Mouse (Mus musculus) CH12.LX (cell line): Measurements from ENCODE around the gene Mapk13. TPM values are rescaled to one million over a fixed set of nuclear protein-coding genes. Genes with fewer than 3 reads are reported as not detected.

Experiments used
- DNase-seq: peaks from one replicate; pipeline ENCODE4 v3.0.0-alpha.2; 2013; ENCODE audit errors: extremely low read depth
- H3K27ac ChIP-seq: 2 replicates; pipeline ENCODE4 v1.5.1; 2012; ENCODE audit warnings: low read depth, mild to moderate bottlenecking, control low read depth, moderate library complexity; ENCODE audit not compliant: insufficient read depth
- H3K27me3 ChIP-seq: replicated peaks from 2 replicates; pipeline ENCODE3; 2012; ENCODE audit warnings: inconsistent platforms
- H3K36me3 ChIP-seq, 2 experiments: replicated peaks in 1 of 2; 2 replicates each; pipeline versions ENCODE3 to v1.6.1; 2012; ENCODE audit warnings: inconsistent platforms in 1 of 2, low read length in 1 of 2, mild to moderate bottlenecking in 1 of 2, mixed read lengths in 1 of 2, moderate library complexity in 1 of 2; ENCODE audit not compliant: control insufficient read depth in 1 of 2, insufficient read depth in 1 of 2
- H3K4me1 ChIP-seq, 2 experiments: 2 replicates each; pipeline ENCODE4 v1.6.1; 2012; ENCODE audit warnings: inconsistent platforms in 1 of 2, moderate library complexity in 1 of 2; ENCODE audit not compliant: insufficient read depth in 2 of 2, control insufficient read depth in 1 of 2
- H3K4me2 ChIP-seq: 2 replicates; pipeline ENCODE4 v1.6.1; 2012; ENCODE audit warnings: low read depth, mild to moderate bottlenecking, control low read depth; ENCODE audit not compliant: poor library complexity, insufficient read depth, severe bottlenecking
- H3K4me3 ChIP-seq, 3 experiments: fragments of 150-350 bp in 1 of 3; sonication (generic) in 1 of 3; replicated peaks in 1 of 3; 2 replicates each; pipeline versions ENCODE3 to v1.5.1; 2011 to 2012; ENCODE audit warnings: low read depth in 2 of 3, low read length in 2 of 3, mild to moderate bottlenecking in 2 of 3, moderate library complexity in 2 of 3, control low read depth in 1 of 3, improper control_type of control experiment in 1 of 3, inconsistent platforms in 1 of 3, mixed read lengths in 1 of 3; ENCODE audit not compliant: poor library complexity in 1 of 3
- H3K79me2 ChIP-seq: replicated peaks from 2 replicates; pipeline ENCODE4 v1.6.1; 2012; ENCODE audit warnings: mild to moderate bottlenecking, moderate library complexity; ENCODE audit not compliant: control insufficient read depth, poor library complexity, insufficient read depth, severe bottlenecking; ENCODE audit errors: extremely low read depth
- H3K9ac ChIP-seq: 2 replicates; pipeline ENCODE4 v1.6.1; 2012; ENCODE audit warnings: low read depth, mild to moderate bottlenecking, control low read depth, moderate library complexity; ENCODE audit not compliant: insufficient read depth
- H3K9me3 ChIP-seq: replicated peaks from 2 replicates; pipeline ENCODE3; 2012; ENCODE audit warnings: low read length, inconsistent platforms, mixed read lengths
- CHD2 ChIP-seq: IDR thresholded peaks from 2 replicates; pipeline ENCODE4 v1.6.1; 2011; ENCODE audit warnings: low read length, improper control_type of control experiment
- CTCF ChIP-seq, 2 experiments: IDR thresholded peaks in 1 of 2; conservative IDR thresholded peaks in 1 of 2; 2 replicates each; pipeline ENCODE4 v1.5.1; 2011 to 2012; ENCODE audit warnings: low read depth in 2 of 2, low read length in 2 of 2, improper control_type of control experiment in 1 of 2, inconsistent platforms in 1 of 2, mild to moderate bottlenecking in 1 of 2, moderate library complexity in 1 of 2
- EP300 ChIP-seq: IDR thresholded peaks from 2 replicates; pipeline ENCODE4 v1.6.1; 2011; ENCODE audit warnings: low read length, improper control_type of control experiment
- HCFC1 ChIP-seq: IDR thresholded peaks from 2 replicates; pipeline ENCODE4 v1.6.1; 2012; ENCODE audit warnings: low read depth, mild to moderate bottlenecking, inconsistent platforms, low read length, improper control_type of control experiment
- IRF4 ChIP-seq: IDR thresholded peaks from 2 replicates; pipeline ENCODE4 v1.6.1; 2014; ENCODE audit warnings: low read depth, mild to moderate bottlenecking, inconsistent platforms, low read length, improper control_type of control experiment
- JUN ChIP-seq: IDR thresholded peaks from 2 replicates; pipeline ENCODE4 v1.6.1; 2011; ENCODE audit warnings: low read depth, mild to moderate bottlenecking, low read length, improper control_type of control experiment, moderate library complexity; ENCODE audit not compliant: insufficient read depth
- JUND ChIP-seq: conservative IDR thresholded peaks from 2 replicates; pipeline ENCODE4 v1.6.1; 2011; ENCODE audit warnings: low read depth, low read length, improper control_type of control experiment
- KAT2A ChIP-seq: IDR thresholded peaks from 2 replicates; pipeline ENCODE4 v1.6.1; 2012; ENCODE audit warnings: low read length, improper control_type of control experiment, inconsistent platforms; ENCODE audit not compliant: insufficient replicate concordance
- MAFK ChIP-seq: IDR thresholded peaks from 2 replicates; pipeline ENCODE4 v1.6.1; 2011; ENCODE audit warnings: low read length, improper control_type of control experiment; ENCODE audit not compliant: insufficient replicate concordance
- MAX ChIP-seq: IDR thresholded peaks from 2 replicates; pipeline ENCODE4 v1.6.1; 2011; ENCODE audit warnings: low read length, improper control_type of control experiment
- MAZ ChIP-seq: IDR thresholded peaks from 2 replicates; pipeline ENCODE4 v1.6.1; 2012; ENCODE audit warnings: low read depth, mild to moderate bottlenecking, inconsistent platforms, low read length, improper control_type of control experiment, moderate library complexity
- MXI1 ChIP-seq: IDR thresholded peaks from 2 replicates; pipeline ENCODE4 v1.6.1; 2011; ENCODE audit warnings: mild to moderate bottlenecking, low read depth, low read length, improper control_type of control experiment
- MYC ChIP-seq: IDR thresholded peaks from 2 replicates; pipeline ENCODE4 v1.6.1; 2011; ENCODE audit warnings: low read depth, mild to moderate bottlenecking, improper control_type of control experiment, low read length
- PAX5 ChIP-seq: IDR thresholded peaks from 2 replicates; pipeline ENCODE4 v1.6.1; 2012; ENCODE audit warnings: low read length, inconsistent platforms, mixed read lengths
- POLR2AphosphoS2 ChIP-seq: IDR thresholded peaks from 2 replicates; pipeline ENCODE4 v1.6.1; 2011; ENCODE audit warnings: low read depth, low read length, improper control_type of control experiment
- RAD21 ChIP-seq: IDR thresholded peaks from 2 replicates; pipeline ENCODE4 v1.6.1; 2011; ENCODE audit warnings: low read depth, mild to moderate bottlenecking, low read length, improper control_type of control experiment, moderate library complexity
- RCOR1 ChIP-seq: conservative IDR thresholded peaks from 2 replicates; pipeline ENCODE4 v1.6.1; 2012; ENCODE audit warnings: low read depth, mild to moderate bottlenecking, inconsistent platforms, low read length, improper control_type of control experiment
- SMC3 ChIP-seq: IDR thresholded peaks from 2 replicates; pipeline ENCODE4 v1.6.1; 2011; ENCODE audit warnings: low read depth, low read length, improper control_type of control experiment
- TBP ChIP-seq: conservative IDR thresholded peaks from 2 replicates; pipeline ENCODE4 v1.6.1; 2011; ENCODE audit warnings: low read depth, low read length, improper control_type of control experiment
- USF1 ChIP-seq: IDR thresholded peaks from 2 replicates; pipeline ENCODE4 v1.6.1; 2014; ENCODE audit warnings: low read depth, mild to moderate bottlenecking, inconsistent platforms, low read length, improper control_type of control experiment
- USF2 ChIP-seq: conservative IDR thresholded peaks from 2 replicates; pipeline ENCODE4 v1.6.1; 2011; ENCODE audit warnings: low read depth, low read length, improper control_type of control experiment
- ZC3H11A ChIP-seq: IDR thresholded peaks from 2 replicates; pipeline ENCODE4 v1.6.1; 2012; ENCODE audit warnings: low read depth, mild to moderate bottlenecking, inconsistent platforms, low read length, improper control_type of control experiment
- ZNF384 ChIP-seq: IDR thresholded peaks from 2 replicates; pipeline ENCODE4 v1.6.1; 2012; ENCODE audit warnings: low read depth, low read length, improper control_type of control experiment, inconsistent platforms
- dilution Hi-C: fragments of 300-500 bp; cut with MboI; formaldehyde crosslinking; loops from 2 replicates; pipeline ENCODE4 v1.14.3; 2020; ENCODE audit warnings: low sequenced_read_pairs; ENCODE audit not compliant: extremely low pct_unique_long_range_greater_than_20kb, extremely low pct_ligation_motif_present
- in situ Hi-C: fragments of 300-500 bp; cut with MboI; formaldehyde crosslinking; loops from 3 replicates; pipeline ENCODE4 v1.14.3; 2019; ENCODE audit warnings: low sequenced_read_pairs, low pct_ligation_motif_present, low pct_unique_long_range_greater_than_20kb, mixed read lengths
- polyA plus RNA-seq: library from polyadenylated mRNA; unstranded; fragments of >175 nt; gene quantifications from 2 replicates; pipeline ENCODE4 v1.2.1, GENCODE M21; 2012; ENCODE audit warnings: low read depth; ENCODE audit not compliant: insufficient read length
- total RNA-seq, 2 experiments: library from RNA; depleted of rRNA; stranded (reverse); fragments of 300-350 nt in 1 of 2; fragments of >200 nt in 1 of 2; gene quantifications; 2 replicates each; pipeline ENCODE4 v1.2.3; 2012 to 2014

The Mapk13 gene
- total and polyA plus RNA-seq, 3 experiments, result not detected

DNA sequence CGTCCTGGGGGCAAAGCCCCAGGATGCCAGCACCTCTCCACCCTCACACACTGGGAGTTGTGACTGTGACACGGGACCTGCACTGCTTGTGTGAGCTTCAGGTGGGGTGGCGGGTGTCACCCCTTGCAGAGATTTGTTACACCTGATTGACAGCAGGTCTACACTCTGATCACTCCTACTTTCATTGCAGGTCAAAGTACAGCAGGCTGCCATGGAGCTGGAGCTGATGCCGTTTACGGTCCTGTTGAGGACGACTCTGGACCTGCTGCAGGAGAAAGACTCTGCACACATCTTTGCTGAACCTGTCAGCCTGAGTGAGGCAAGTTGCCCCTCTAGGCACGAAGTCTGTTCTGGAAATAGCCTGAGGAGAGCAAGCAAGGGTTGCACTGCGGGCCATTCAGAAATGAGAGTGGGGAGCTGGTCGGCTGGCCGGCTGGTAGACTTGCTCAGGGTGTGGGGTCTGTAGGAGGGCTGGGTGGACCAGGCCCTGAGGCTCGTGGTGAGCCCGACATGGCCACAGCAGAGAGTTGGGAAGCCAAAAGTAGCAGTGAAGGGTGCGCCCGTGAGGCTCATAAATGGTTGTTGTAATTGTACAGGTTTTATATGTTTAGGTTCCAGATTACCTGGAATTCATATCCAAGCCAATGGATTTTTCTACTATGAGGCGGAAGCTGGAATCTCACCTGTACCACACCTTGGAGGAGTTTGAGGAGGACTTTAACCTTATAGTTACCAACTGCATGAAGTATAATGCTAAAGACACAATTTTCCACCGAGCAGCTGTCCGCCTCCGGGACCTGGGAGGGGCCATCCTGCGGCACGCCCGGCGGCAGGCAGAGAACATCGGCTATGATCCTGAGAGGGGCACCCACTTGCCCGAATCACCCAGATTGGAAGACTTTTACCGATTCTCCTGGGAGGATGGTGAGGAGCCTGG, 48.0 kb downstream of the Mapk13 start:
- dilution Hi-C loops, result no loop called here
- Histone ChIP-seq H3K4me1 (0 out of 4 replicates have a peak, but pooled peaks cover 0 to 2% of the 10 kb centered on the region in 2 experiments), H3K79me2 (no peaks in the 10 kb centered on the region), H3K4me2 (no peak overlapping the region), H3K27me3 (no peaks in the 10 kb centered on the region), H3K36me3 (peaks cover 40 to 82% of the 10 kb centered on the region in 2 experiments), H3K4me3 (no peak overlapping the region), H3K9ac (no peak overlapping the region), H3K27ac (no peak overlapping the region), H3K9me3 (no peaks in the 10 kb centered on the region)
- TF ChIP-seq TBP, result no peak
- TF ChIP-seq HCFC1, result no peak
- no peak for TF ChIP-seq SMC3
- no peak for TF ChIP-seq RCOR1
- TF ChIP-seq EP300, result no peak
- no peak for TF ChIP-seq POLR2AphosphoS2
- TF ChIP-seq CTCF (conservative IDR thresholded peaks at IDR 0.05 in 1 of 2, IDR thresholded peaks at IDR 0.05 in 1 of 2; ENCODE audit: low read depth in 2 of 2, low read length in 2 of 2), result no peak
- TF ChIP-seq USF2, result no peak
- TF ChIP-seq PAX5, result no peak
- TF ChIP-seq KAT2A, result no peak
- no peak for TF ChIP-seq MAX
- TF ChIP-seq MXI1, result no peak
- TF ChIP-seq JUN, result no peak
- no peak for TF ChIP-seq MYC
- no peak for TF ChIP-seq MAZ
- no peak for TF ChIP-seq MAFK
- TF ChIP-seq JUND, result no peak
- no peak for TF ChIP-seq IRF4
- no peak for DNase-seq
- in situ Hi-C loops, result no loop called here

- H3K9me3 ChIP-seq, result no peaks in the 10 kb centered on the region
- in situ Hi-C loops (no loop called here), dilution Hi-C loops (no loop called here)
- 0 out of 4 replicates have a peak, but pooled peaks cover 0 to 2% of the 10 kb centered on the region in 2 experiments for H3K4me1 ChIP-seq
- no peaks in the 10 kb centered on the region for H3K27me3 ChIP-seq
- H3K27ac ChIP-seq, result no peak overlapping the region
- TF ChIP-seq ZNF384 (no peak), JUND (no peak), HCFC1 (no peak), RCOR1 (no peak), RAD21 (no peak), KAT2A (no peak), ZC3H11A (no peak), USF1 (no peak), CTCF (conservative IDR thresholded peaks at IDR 0.05 in 1 of 2, IDR thresholded peaks at IDR 0.05 in 1 of 2; ENCODE audit: low read depth in 2 of 2, low read length in 2 of 2) (no peak), TBP (no peak), CHD2 (no peak), MYC (no peak), IRF4 (no peak)
- no peak overlapping the region for H3K9ac ChIP-seq
- H3K4me2 ChIP-seq, result no peak overlapping the region
- H3K4me3 ChIP-seq, result no peak overlapping the region
- no peak for DNase-seq
- H3K79me2 ChIP-seq, result no peaks in the 10 kb centered on the region
- peaks cover 52 to 92% of the 10 kb centered on the region in 2 experiments for H3K36me3 ChIP-seq
Observed at GRCm38 (mm10) chr17:28820189-28820588, 51.1 kb downstream of the Mapk13 start.
